Mouse (Mus musculus) bone marrow macrophage, adult 2 months (primary cell): ENCODE results near the gene Rai1. TPM values are rescaled to one million over a fixed set of nuclear protein-coding genes. Genes with fewer than 3 reads are reported as not detected.

Source experiments
- H3K27ac ChIP-seq: 2 replicates; pipeline ENCODE4 v1.5.1; 2012; ENCODE audit warnings: low read depth, low read length; ENCODE audit not compliant: insufficient read depth
- H3K4me1 ChIP-seq: 2 replicates; pipeline ENCODE4 v1.6.1; 2012; ENCODE audit warnings: low read length; ENCODE audit not compliant: control insufficient read depth, insufficient read depth
- H3K4me3 ChIP-seq: 2 replicates; pipeline ENCODE4 v1.5.1; 2012; ENCODE audit warnings: mild to moderate bottlenecking, low read length, moderate library complexity; ENCODE audit not compliant: insufficient read depth
- CTCF ChIP-seq: IDR thresholded peaks from 2 replicates; pipeline ENCODE4 v1.5.1; 2012; ENCODE audit warnings: low read depth, mild to moderate bottlenecking, low read length, moderate library complexity
- POLR2A ChIP-seq: IDR thresholded peaks from 2 replicates; pipeline ENCODE4 v1.6.1; 2012; ENCODE audit warnings: mild to moderate bottlenecking, low read depth, low read length, borderline replicate concordance
- polyA plus RNA-seq: library from polyadenylated mRNA; stranded (reverse); fragments of >200 nt; gene quantifications from 2 replicates; pipeline ENCODE4 v1.2.4, GENCODE M21; 2012; ENCODE audit not compliant: missing spikeins, insufficient read depth, insufficient read length

The Rai1 gene
- 11.3 and 12.9 TPM in 2 replicates for polyA plus RNA-seq

- peak within 1 kb of the TSS; percentile 61 for H3K27ac ChIP-seq
- TF ChIP-seq POLR2A, result no peak
- peak; percentile 46 for TF ChIP-seq CTCF
- peak within 1 kb of the TSS; percentile 64 for H3K4me3 ChIP-seq
- H3K4me1 ChIP-seq, result peaks cover 40% of the 10 kb centered on the region
Observed at GRCm38 (mm10) chr11:60104810-60105592, at the start of gene Rai1. Gene Rai1 (plus strand): TSS chr11:60105013.

GRCm38 (mm10) chr11:60056520-60056919 lies 48.3 kb upstream of the Rai1 start:
- no peaks in the 10 kb centered on the region for H3K4me1 ChIP-seq
- H3K27ac ChIP-seq, result no peak overlapping the region
- no peak for TF ChIP-seq CTCF
- no peak overlapping the region for H3K4me3 ChIP-seq

GRCm38 (mm10) chr11:60057987-60058386 lies 46.8 kb upstream of the Rai1 start:
- Histone ChIP-seq H3K27ac (no peak overlapping the region), H3K4me1 (no peaks in the 10 kb centered on the region), H3K4me3 (no peak overlapping the region)
- TF ChIP-seq POLR2A, result no peak
- no peak for TF ChIP-seq CTCF

- H3K27ac ChIP-seq, result no peak overlapping the region
- TF ChIP-seq CTCF (no peak), POLR2A (no peak)
- no peaks in the 10 kb centered on the region for H3K4me1 ChIP-seq
- H3K4me3 ChIP-seq, result no peak overlapping the region
Observed at GRCm38 (mm10) chr11:60058441-60058840, 46.4 kb upstream of the Rai1 start.

- Histone ChIP-seq H3K4me1 (no peaks in the 10 kb centered on the region), H3K4me3 (no peak overlapping the region), H3K27ac (no peak overlapping the region)
- TF ChIP-seq POLR2A (no peak), CTCF (no peak)
Observed at GRCm38 (mm10) chr11:60060026-60060425, 44.8 kb upstream of the Rai1 start.

GRCm38 (mm10) chr11:60061504-60062006 lies 43.3 kb upstream of the Rai1 start:
- H3K4me1 ChIP-seq, result no peaks in the 10 kb centered on the region
- H3K27ac ChIP-seq, result no peak overlapping the region
- H3K4me3 ChIP-seq, result no peak overlapping the region
- TF ChIP-seq CTCF, result no peak
- no peak for TF ChIP-seq POLR2A

- no peaks in the 10 kb centered on the region for H3K4me1 ChIP-seq
- TF ChIP-seq CTCF, result no peak
- no peak for TF ChIP-seq POLR2A
- no peak overlapping the region for H3K27ac ChIP-seq
- no peak overlapping the region for H3K4me3 ChIP-seq
Observed at GRCm38 (mm10) chr11:60065267-60065666, 39.5 kb upstream of the Rai1 start.

- Histone ChIP-seq H3K27ac (no peak overlapping the region), H3K4me3 (no peak overlapping the region), H3K4me1 (peaks cover 3% of the 10 kb centered on the region)
- TF ChIP-seq POLR2A (no peak), CTCF (no peak)
Observed at GRCm38 (mm10) chr11:60067646-60068045, 37.2 kb upstream of the Rai1 start.

GRCm38 (mm10) chr11:60068631-60069030 lies 36.2 kb upstream of the Rai1 start:
- Histone ChIP-seq H3K4me3 (no peak overlapping the region), H3K4me1 (peaks cover 8% of the 10 kb centered on the region), H3K27ac (no peak overlapping the region)
- no peak for TF ChIP-seq POLR2A
- no peak for TF ChIP-seq CTCF

- no peak overlapping the region for H3K4me3 ChIP-seq
- no peak overlapping the region for H3K27ac ChIP-seq
- H3K4me1 ChIP-seq, result peaks cover 8% of the 10 kb centered on the region
- TF ChIP-seq CTCF (peak; percentile 50), POLR2A (no peak)
Observed at GRCm38 (mm10) chr11:60070599-60070998, 34.2 kb upstream of the Rai1 start.

- TF ChIP-seq CTCF (no peak), POLR2A (no peak)
- H3K4me3 ChIP-seq, result no peak overlapping the region
- H3K4me1 ChIP-seq, result peaks cover 8% of the 10 kb centered on the region
- H3K27ac ChIP-seq, result no peak overlapping the region
Observed at GRCm38 (mm10) chr11:60071221-60071620, 33.6 kb upstream of the Rai1 start.
